Mouse (Mus musculus) myocyte (in vitro differentiated cells): ENCODE results near the gene Ggn. TPM values are rescaled to one million over a fixed set of nuclear protein-coding genes. Genes with fewer than 3 reads are reported as not detected.
"Not testable (repeated sequence)": the region's sequence is repeated elsewhere in the genome, so short reads cannot be mapped to it uniquely, and the experiment has no call there.

ENCODE experiments used
- H3K27me3 ChIP-seq: one replicate; pipeline ENCODE4 v1.6.1; 2011; ENCODE audit not compliant: control insufficient read depth, insufficient read depth, insufficient read length
- H3K36me3 ChIP-seq: one replicate; pipeline ENCODE4 v1.6.1; 2011; ENCODE audit not compliant: control insufficient read depth, insufficient read depth
- H3K4me2 ChIP-seq: one replicate; pipeline ENCODE4 v1.6.1; 2011; ENCODE audit warnings: low read depth, control low read depth
- H3K4me3 ChIP-seq: one replicate; pipeline ENCODE4 v1.5.1; 2011; ENCODE audit warnings: mild to moderate bottlenecking, control low read depth, moderate library complexity
- H3K79me2 ChIP-seq: one replicate; pipeline ENCODE4 v1.6.1; 2011; ENCODE audit not compliant: control insufficient read depth, insufficient read depth
- H3ac ChIP-seq: one replicate; pipeline ENCODE4 v1.6.1; 2011; ENCODE audit not compliant: control insufficient read depth, insufficient read length
- CEBPB ChIP-seq: IDR thresholded peaks from 2 replicates; pipeline ENCODE4 v1.6.1; 2011; ENCODE audit warnings: mild to moderate bottlenecking, moderate library complexity; ENCODE audit not compliant: poor library complexity, insufficient read depth, severe bottlenecking
- E2F4 ChIP-seq: IDR thresholded peaks from one replicate; pipeline ENCODE4 v1.6.1; 2011; ENCODE audit warnings: mild to moderate bottlenecking, control low read depth, moderate library complexity; ENCODE audit not compliant: insufficient read depth
- MAX ChIP-seq: IDR thresholded peaks from one replicate; pipeline ENCODE4 v1.6.1; 2011; ENCODE audit warnings: low read depth, mild to moderate bottlenecking, control low read depth
- MYOD1 ChIP-seq, 3 experiments: IDR thresholded peaks; one replicate each; pipeline ENCODE4 v1.6.1; 2011; ENCODE audit warnings: control low read depth in 2 of 3, low read depth in 2 of 3, mild to moderate bottlenecking in 2 of 3, moderate library complexity in 1 of 3; ENCODE audit not compliant: insufficient read length in 2 of 3, control insufficient read depth in 1 of 3
- MYOG ChIP-seq, 3 experiments: IDR thresholded peaks; one replicate each; pipeline ENCODE4 v1.6.1; 2011; ENCODE audit warnings: control low read depth in 2 of 3, low read depth in 2 of 3, mild to moderate bottlenecking in 2 of 3; ENCODE audit not compliant: insufficient read length in 2 of 3, control insufficient read depth in 1 of 3, insufficient read depth in 1 of 3
- POLR2A ChIP-seq: IDR thresholded peaks from one replicate; pipeline ENCODE4 v1.6.1; 2011; ENCODE audit warnings: low read depth, mild to moderate bottlenecking, control low read depth, moderate library complexity; ENCODE audit not compliant: insufficient read length
- POLR2AphosphoS2 ChIP-seq: IDR thresholded peaks from one replicate; pipeline ENCODE4 v1.6.1; 2011; ENCODE audit warnings: low read depth, control low read depth; ENCODE audit not compliant: insufficient read length
- REST ChIP-seq: IDR thresholded peaks from one replicate; pipeline ENCODE4 v1.6.1; 2011; ENCODE audit warnings: mild to moderate bottlenecking, control low read depth, moderate library complexity; ENCODE audit not compliant: insufficient read depth, insufficient read length
- SRF ChIP-seq: IDR thresholded peaks from one replicate; pipeline ENCODE4 v1.6.1; 2011; ENCODE audit warnings: low read depth; ENCODE audit not compliant: control insufficient read depth, insufficient read length
- TCF12 ChIP-seq: IDR thresholded peaks from one replicate; pipeline ENCODE4 v1.6.1; 2011; ENCODE audit warnings: mild to moderate bottlenecking, control low read depth; ENCODE audit not compliant: poor library complexity, insufficient read depth, severe bottlenecking
- TCF3 ChIP-seq: IDR thresholded peaks from one replicate; pipeline ENCODE4 v1.6.1; 2011; ENCODE audit warnings: low read depth, control low read depth; ENCODE audit not compliant: insufficient read length
- USF1 ChIP-seq: IDR thresholded peaks from one replicate; pipeline ENCODE4 v1.6.1; 2011; ENCODE audit warnings: low read depth, mild to moderate bottlenecking, control low read depth, moderate library complexity
- polyA plus RNA-seq: library from polyadenylated mRNA; unstranded; fragments of >200 nt; fragmentation: generic; extraction: Trizol; gene quantifications from one replicate; pipeline ENCODE4 v1.2.1, GENCODE M21; 2012; ENCODE audit warnings: missing spikeins

Ggn gene
- polyA plus RNA-seq, 1 experiment, result 0.89 TPM

DNA sequence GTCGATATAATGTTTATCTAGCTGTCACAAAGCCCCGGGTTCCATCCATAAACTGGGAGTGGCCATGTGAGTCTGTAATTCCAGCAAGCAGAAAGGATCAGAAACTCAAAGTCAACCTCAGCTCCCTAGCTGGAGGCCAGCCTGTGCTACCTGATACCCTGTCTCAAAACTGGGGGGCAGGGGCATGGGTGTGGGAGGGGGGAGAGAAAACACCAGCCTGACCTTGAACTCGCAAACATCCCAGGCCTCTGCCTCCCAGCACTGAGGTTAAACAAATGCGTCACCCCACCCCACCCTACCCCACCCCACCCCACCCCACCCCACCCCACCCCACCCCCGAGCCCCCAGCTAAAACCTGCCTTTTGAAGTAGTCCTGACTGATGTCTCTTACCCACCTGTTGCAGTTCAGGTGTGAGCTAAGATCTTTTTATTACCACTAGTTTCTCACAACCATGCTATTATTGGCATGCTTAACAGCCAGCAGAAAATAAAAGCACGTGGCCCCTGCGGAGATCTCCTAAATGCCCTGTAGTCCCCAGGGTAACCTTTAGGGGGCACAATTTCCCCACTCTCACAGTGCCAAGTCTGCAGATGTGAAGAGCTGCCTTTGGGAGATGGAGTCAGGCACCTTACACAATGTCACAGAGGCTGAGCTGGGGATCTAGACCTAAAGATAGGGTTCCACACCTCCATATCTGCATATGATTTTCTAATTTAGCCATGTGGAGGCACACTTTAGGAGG is 43.7 kb upstream of the Ggn start:
- Histone ChIP-seq H3ac (no peak overlapping the region), H3K4me3 (no peak overlapping the region), H3K4me2 (no peak overlapping the region), H3K79me2 (peaks cover 15% of the 10 kb centered on the region), H3K36me3 (no peaks in the 10 kb centered on the region), H3K27me3 (no peaks in the 10 kb centered on the region)
- TF ChIP-seq MAX, result no peak
- no peak for TF ChIP-seq POLR2AphosphoS2
- peak; percentile 57 for TF ChIP-seq USF1
- no peak for TF ChIP-seq TCF3
- no peak for TF ChIP-seq E2F4
- no peak for TF ChIP-seq TCF12

DNA sequence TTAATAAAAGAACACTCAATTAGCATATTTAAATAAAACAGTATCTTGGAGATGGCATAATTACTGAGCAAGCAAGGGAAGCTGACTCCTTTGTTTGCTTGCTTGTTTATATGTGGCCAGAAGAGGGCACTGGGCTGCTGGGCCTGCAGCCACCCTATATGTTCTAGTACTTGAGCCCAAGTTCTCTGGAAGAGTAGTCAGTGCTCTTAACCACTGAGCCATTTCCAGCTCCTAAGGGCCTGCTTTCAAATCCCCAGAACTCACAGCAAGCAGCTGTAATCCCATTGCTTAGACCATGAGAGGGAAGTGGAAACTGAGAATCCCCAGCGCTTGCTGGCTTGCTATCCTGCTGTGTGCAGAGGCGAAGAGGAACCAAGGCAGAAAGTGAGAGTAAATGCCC is 41.3 kb upstream of the Ggn start:
- Histone ChIP-seq H3ac (no peak overlapping the region), H3K4me3 (no peak overlapping the region), H3K27me3 (no peaks in the 10 kb centered on the region), H3K4me2 (no peak overlapping the region), H3K36me3 (no peaks in the 10 kb centered on the region), H3K79me2 (no peaks in the 10 kb centered on the region)
- TF ChIP-seq E2F4, result no peak
- TF ChIP-seq REST, result no peak
- no peak for TF ChIP-seq POLR2A
- TF ChIP-seq USF1, result no peak
- TF ChIP-seq MYOG (IDR thresholded peaks at IDR 0.05; ENCODE audit: control insufficient read depth in 1 of 3, insufficient read depth in 1 of 3, insufficient read length in 2 of 3, low read depth in 2 of 3), result no peak
- no peak for TF ChIP-seq CEBPB

DNA sequence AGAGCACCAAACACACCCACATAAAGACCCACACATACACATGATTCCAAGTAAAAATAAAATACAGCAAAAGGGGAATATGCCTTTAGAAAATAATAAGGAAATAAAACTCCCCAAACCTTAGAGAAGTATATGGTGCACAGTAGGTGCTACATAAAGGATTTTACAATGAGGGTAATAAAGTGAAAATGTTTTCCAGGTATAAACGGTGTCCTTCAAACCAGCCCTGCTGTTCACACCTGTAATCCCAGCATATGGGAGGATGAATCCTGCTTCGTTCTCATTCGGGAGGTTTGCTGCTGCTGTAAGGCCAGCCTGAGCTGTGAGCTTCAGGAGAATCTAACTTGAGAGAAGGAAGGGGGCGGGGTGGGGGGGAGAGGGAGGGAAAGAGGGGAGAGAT is 35.8 kb upstream of the Ggn start:
- no peaks in the 10 kb centered on the region for H3K79me2 ChIP-seq
- TF ChIP-seq MYOG (IDR thresholded peaks at IDR 0.05; ENCODE audit: control insufficient read depth in 1 of 3, insufficient read depth in 1 of 3, insufficient read length in 2 of 3, low read depth in 2 of 3), result no peak
- no peak for TF ChIP-seq POLR2AphosphoS2
- TF ChIP-seq SRF, result no peak
- no peak for TF ChIP-seq TCF12
- H3K36me3 ChIP-seq, result no peaks in the 10 kb centered on the region
- H3K4me2 ChIP-seq, result no peak overlapping the region
- H3K27me3 ChIP-seq, result no peaks in the 10 kb centered on the region
- no peak overlapping the region for H3ac ChIP-seq
- H3K4me3 ChIP-seq, result no peak overlapping the region

DNA sequence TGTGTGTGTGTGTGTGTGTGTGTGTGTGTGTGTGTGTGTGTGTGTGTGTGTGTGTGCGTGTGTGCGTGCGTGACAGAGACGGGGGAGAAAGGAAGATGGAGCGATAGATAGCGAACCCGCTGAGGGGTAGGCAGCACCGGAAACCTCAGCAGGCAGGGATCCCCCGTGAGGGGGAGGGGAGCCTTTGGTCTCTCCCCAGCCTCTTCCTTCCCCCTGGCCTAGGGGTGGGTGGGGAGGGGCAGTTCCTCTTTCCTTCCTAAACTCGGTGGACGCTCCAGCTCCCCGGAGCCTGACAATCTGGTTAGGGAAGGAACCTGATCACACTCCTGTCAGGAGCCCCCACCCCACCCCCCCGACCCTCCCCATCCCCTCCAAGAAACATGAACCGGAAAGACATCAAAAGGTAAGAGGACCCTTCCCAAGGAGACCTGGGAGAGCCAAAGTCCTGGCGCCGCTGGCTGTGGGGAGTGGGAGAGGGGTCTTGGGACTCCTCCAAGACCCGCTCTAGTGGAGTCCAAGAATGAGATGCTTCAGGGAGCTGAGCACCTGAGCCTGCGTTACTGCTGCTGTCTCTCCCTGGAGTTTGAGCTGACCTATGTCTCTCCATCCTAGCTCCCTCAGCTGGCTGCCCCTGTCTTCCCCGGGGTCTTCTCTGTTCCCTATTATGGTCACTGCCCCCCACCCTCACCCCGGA is 35.2 kb upstream of the Ggn start, which contains the start of gene Rasgrp4:
TSS of gene Rasgrp4 (plus strand) at position 159 of the 694 bp plus-strand sequence.
- no peak within 1 kb of the TSS for H3K4me3 ChIP-seq
- no peaks in the 10 kb centered on the region for H3K79me2 ChIP-seq
- H3K4me2 ChIP-seq, result no peak within 1 kb of the TSS
- H3K36me3 ChIP-seq, result no peaks in the 10 kb centered on the region
- H3ac ChIP-seq, result no peak within 1 kb of the TSS
- no peak for TF ChIP-seq MAX
- no peak for TF ChIP-seq TCF12
- no peak for TF ChIP-seq REST
- no peaks in the 10 kb centered on the region for H3K27me3 ChIP-seq

DNA sequence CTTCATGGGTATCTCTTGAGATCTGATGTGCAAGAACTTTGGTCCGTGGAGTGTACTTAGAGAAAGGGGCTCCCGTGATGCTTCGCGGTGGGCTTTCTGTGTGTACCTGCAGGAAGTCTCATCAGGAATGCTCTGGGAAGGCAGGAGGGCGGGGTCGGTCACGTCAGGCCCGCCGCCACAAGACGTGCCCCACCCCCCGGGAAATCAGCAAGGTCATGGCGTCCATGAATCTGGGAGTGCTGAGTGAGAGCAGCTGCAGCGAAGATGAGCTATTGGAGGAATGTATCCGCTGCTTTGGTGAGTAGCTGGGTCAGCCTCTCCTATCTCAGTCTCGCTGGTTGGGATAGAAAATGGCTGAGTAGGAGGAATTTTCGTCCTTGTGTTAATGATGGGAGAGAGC is 32.6 kb upstream of the Ggn start:
- TF ChIP-seq E2F4, result no peak
- TF ChIP-seq MYOD1 (IDR thresholded peaks at IDR 0.05; ENCODE audit: control insufficient read depth in 1 of 3, insufficient read length in 2 of 3, low read depth in 2 of 3), result no peak
- Histone ChIP-seq H3K27me3 (no peaks in the 10 kb centered on the region), H3K4me2 (no peak overlapping the region), H3K4me3 (no peak overlapping the region), H3ac (no peak overlapping the region), H3K79me2 (no peaks in the 10 kb centered on the region), H3K36me3 (no peaks in the 10 kb centered on the region)

DNA sequence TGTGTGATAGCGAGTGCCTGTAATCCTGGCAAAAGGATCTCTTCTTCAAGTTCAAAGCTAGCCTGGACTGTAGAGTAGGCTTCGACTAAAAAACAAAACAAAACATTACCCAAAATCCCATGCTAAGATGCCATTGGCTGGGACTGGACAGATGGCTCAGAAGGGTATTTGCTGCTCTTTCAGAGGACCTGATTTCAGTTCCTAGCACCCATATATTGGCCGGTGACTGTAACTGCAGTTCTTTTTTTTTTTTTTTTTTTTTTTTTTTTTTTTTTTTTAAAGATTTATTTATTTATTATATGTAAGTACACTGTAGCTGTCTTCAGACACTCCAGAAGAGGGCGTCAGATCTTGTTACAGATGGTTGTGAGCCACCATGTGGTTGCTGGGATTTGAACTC is 30.8 kb upstream of the Ggn start:
- H3ac ChIP-seq, H3K36me3 ChIP-seq, H3K4me3 ChIP-seq, H3K79me2 ChIP-seq, H3K4me2 ChIP-seq, H3K27me3 ChIP-seq: not testable (repeated sequence)
